Mouse (Mus musculus): ENCODE measurements around the gene Nipa1.

- TF ChIP-seq EP300 (IDR thresholded peaks at IDR 0.05) (no peak), CTCF (IDR thresholded peaks at IDR 0.05) (no peak)
Observed at GRCm38 (mm10) chr7:56015172-56015571, 4.6 kb downstream of the Nipa1 start.
